Mouse (Mus musculus) cerebellum, adult 9-10 months (tissue): ENCODE measurements around the gene Tm7sf3.

Source experiments
- DNase-seq: peaks from one replicate; pipeline ENCODE4 v3.0.0; 2022

The Tm7sf3 gene

DNA sequence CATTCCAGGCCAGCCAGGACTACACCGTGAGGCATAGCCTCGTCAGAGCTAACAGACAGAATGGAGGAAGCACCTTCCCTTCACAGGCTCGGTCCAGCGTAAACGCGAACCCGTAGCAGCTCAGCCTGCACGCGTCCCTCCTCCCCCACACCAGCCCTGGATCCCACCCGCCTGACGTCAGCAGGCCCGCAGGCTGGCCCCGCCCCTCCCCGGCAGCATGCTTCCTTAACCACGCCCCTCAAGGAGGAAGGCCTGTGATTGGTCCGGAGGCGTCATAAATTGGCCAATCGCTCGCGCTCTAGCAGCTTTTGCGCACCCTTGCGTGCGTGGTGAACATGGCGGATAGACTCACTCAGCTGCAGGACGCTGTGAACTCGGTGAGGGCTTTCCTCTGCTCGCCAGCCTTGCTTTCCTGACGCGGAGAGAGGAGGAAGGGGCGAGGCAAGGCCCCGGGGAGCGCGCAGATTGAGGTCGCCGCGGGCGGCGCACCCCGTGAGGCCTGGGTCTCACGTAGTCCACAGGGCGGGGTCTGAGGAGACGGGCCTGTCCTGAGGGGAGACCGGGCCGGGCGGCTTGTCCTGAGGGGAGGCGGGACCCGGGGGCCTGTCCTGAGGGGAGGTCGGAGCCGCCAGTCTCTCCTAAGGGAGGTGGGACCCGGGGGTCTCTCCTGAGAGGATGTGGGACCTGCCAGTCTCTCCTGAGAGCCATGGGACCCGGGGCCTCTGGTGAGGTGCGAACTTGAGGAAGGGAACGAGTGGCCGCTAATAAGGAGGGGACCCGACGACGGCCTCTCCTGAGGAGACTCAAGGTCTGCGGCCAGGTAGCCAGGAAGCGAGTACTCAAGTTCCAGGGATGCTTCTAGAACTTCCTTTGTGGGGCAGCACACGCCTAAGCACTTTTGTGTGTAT is at the start of gene Tm7sf3, which contains the start of gene Med21:
TSS of gene Tm7sf3 (minus strand) at position 549 of the 908 bp plus-strand sequence.
TSS of gene Med21 (plus strand) at position 272 of the 908 bp plus-strand sequence.
- DNase-seq = peak; percentile 98

DNA sequence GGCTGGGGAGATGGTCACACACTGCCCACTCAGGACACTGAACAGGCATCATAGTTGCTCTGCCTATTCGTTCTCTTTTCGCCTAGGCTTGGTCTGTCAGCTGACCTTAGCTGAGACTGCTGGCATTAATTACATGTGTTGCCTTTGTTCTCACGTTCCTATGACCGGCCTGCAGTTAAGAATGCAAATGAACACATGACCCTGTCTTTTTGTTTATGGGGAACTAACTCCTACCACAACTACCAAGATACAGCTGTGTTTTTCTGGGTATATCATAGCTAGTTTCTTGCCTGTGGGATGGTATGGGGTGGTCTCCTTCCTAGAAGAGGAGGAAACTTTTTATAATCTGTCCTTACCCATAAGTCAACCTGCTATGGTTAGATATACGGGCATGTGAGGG is 46.2 kb upstream of the Tm7sf3 start:
- no peak for DNase-seq

DNA sequence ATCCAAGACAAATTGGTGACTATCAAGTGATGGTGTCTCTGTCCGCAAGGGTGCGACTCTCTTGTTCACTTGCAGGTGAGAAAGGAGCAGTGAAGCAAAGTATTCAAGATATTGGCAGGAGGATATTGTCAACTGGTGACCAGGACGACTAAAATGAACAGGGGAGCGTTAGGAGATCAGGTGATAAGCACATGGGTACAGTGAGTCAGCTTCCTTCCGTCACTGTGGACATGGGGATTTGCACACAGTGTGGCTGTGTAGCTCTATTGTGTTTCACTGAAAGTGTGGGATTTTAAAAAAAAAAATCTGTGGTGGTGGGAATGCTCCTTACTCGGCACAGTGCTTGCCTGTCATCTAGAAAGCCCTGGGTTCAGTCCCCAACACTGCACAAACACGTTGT is 45.4 kb upstream of the Tm7sf3 start:
- DNase-seq = no peak

DNA sequence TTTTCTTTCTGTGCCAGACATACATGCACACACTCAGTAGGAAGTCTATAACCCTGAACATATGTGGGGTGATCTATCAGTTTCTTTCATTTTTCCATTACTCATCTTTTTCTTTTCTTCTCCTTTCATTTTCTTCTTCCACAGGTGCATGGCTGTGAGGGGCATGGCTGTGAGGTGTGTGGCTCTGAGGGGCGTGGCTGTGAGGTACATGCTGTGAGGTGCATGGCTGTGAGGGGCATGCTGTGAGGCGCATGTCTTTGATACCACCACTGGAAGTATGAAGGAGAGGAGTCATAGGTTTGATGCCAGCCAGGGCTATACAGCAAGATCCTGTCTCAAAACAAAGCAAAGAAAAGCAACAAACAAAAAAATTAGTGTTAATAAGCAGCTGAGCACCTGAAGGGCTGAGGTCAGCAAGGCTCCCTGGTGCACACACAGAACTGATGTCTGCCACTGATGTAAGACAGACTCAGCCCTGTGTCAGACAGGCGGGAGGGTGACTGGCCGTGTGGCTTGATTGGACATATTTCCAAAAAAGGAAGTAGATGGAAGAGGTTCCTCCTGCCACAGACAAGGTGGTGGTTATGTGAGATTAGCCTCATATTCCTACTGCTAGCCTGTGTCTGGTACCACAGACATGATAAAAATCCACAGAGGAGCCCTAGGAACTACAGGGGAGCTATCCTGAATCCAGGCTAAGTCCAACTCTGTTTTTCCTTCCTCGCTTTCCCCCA is 44.0 kb upstream of the Tm7sf3 start:
- DNase-seq = no peak

DNA sequence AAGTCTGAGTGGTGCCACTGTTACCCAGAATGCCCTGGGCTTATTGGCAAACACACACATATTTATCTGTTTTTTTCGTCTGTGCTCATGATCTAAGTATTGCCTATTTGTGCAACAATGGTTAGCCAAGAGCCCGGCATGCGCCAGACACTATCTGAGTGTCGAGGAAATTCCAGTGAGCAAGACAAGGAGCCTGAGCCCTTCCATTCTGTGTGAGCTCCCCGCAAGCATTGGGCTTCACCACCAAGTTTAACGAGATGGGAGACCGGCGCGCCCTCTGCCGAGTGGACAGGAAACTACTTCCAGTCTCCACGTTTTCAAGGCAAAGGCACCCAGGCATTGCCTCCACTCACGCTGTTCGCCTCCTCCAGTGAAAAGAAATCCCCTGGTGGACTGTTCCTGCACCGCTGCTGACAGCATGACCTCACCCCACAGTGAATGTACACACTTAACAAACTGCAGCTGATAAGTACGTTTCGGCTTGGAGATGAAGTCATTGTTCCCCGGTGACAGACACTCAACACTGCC is 43.2 kb upstream of the Tm7sf3 start:
- no peak for DNase-seq

DNA sequence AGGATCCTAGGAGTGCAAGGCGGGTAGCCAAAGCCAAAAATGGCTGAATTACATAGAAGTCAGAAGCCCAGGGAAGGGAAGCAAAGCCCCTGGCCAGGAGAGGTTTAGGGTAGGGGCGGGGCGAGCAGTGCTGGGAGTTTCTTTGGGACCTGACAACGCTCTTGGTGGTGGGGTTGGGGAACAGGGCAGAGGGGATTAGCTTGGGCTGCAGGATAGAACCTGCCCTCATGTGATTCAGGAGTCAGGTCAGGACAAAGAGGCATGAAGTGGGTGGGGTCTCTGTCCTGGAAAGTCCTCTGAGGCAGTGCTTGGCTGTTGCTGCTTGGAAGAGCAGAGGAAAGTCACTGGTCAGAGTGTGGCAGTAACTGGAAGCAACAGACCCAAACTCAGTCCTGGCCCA is 41.3 kb upstream of the Tm7sf3 start:
- no peak for DNase-seq

DNA sequence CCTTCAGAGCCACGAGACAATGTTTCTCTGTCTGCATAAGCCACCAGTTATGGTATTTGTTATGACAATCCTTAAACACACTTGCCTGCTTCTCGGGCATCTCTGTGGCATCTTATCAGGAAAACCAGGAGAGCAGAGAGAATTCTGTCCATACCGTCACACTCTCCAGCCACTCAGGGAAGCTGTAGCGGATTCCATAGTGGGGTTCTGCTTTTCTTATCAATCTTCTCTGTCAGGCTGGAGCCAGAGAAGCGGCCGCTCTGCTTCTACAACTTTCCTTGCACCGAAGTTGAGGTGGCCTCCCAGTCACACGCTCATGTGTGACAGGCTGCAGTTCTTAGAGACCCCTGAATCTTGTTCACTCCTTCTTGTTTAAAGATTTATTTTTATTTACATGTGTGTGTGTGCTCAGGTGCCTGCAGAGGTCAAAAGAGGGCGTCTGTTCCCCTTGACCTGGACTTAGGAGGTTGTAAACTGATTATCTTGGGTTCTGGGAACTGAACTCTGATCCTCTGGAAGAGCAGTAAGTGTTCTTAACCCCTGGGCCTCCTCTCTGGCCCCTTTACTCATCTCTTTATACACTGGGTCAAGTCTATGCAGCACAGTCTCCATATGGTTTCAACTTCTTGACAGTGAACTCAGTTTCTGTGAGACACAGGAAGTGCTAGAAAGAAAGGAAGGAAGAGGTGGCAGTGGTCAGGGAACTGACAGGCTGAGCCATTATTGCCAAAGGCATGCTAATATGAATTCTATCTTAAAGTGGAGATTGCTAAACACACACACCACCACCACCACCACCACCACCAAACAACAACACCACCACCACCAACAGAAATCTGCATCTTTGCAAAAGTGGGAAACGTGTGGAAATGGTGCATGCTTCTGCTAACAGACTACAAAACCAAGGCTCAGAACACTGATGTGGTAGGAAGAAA is 35.8 kb upstream of the Tm7sf3 start:
- no peak for DNase-seq

DNA sequence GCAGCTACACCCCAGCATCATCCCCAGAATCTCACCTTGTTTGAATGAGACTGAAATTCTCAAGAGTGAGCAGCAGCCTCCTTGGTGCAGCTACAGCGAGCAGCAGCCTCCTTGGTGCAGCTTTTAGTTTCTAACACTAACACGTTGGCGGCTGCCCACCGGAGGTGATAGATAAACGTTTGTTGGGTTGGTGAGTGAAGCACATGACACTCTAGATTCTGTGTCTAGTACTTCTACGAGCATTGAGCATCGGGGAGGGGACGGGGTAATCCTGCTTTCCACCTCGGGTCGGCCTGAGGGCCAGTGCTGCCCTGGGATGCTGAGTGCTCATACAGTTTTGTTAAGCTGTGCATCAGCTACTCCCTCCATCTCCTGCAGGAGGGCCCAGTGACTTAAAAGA is 34.3 kb upstream of the Tm7sf3 start:
- no peak for DNase-seq

DNA sequence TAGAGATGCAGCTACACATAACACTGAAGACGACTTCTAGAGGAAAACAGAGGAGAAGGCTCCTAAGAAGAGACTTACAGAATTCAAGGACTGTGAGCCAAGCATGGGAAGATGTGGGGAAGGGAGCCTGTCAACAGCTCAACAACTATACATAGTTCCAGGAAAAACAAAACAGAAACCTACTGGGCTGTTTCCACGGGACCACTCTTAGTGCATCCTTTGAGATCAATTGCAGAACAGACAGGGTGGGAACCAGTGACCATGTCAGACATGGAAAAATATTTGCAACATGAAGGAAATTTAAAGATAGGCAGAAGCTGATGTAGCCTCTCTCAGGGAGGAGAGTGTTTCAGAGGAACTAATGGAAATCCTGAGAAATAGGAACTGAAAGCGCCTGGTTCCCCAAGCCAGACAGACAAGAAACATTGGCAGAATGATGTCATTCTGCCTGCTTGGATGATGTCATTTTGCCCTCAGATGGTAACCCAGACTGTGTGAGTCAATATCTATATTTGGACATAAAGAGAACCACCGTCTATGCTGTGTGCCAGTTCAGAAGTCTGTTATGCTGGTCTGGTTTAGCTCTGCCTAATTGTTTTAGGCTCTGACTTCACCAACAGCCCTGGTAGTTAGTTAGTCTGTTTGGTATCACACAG is 32.4 kb upstream of the Tm7sf3 start:
- DNase-seq = no peak

DNA sequence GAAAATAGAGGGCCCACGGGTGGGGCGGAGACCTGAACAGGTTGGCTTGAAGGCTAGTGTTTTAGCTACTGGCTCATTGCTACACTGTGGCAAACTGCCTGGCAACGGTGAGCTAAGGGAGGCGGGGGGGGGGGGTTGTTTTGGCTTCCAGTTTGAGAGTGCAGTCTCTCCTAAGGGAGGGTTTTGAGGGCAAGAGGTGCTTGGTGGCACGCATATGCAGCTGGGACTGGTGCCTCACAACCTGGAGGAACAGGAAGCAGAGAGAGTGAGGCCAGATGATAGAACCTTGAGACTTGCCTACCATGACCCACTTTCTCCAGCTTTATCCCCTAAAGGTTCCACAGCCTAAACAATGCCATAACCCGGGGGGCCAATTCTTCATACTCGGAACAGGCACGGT is 31.8 kb upstream of the Tm7sf3 start:
- DNase-seq = no peak

DNA sequence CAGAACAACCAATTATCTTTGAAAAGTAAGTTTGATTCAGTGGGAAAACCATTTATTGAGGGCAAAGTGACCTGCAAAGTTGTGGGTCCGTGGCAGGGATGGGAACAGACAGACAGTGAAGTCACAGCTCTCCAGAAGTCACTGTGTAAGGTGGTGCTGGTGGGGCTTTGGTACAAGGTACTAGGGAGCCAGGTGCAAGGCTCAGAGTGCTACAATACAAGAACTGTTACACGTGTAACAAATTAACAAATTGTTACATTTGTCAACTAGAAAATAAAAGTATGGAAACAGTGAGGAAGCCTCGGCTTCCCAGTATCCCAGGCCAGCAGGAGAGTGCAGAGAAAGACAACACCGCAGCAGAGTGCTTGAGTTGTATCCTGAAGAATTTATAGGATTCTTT is 31.1 kb upstream of the Tm7sf3 start:
- no peak for DNase-seq

DNA sequence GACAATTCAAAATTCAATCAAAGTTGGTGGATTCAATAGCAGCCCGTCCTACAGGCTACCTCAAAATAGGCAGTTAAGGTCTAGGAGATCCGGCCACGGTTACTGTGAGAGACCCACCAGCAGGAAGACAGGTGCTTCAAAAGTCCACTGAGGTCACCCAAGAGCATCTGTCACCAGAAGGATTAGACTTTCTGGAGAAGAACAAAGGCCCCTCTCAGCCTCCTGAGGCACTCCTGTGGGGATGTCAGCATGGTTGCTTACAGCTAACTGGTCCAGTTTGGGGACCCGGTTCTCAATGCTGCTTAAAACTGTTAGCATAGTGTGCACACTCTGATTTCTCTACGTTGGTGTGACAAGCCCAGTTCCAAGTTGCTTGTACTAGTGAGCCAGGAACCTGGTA is 29.5 kb upstream of the Tm7sf3 start:
- DNase-seq = no peak

DNA sequence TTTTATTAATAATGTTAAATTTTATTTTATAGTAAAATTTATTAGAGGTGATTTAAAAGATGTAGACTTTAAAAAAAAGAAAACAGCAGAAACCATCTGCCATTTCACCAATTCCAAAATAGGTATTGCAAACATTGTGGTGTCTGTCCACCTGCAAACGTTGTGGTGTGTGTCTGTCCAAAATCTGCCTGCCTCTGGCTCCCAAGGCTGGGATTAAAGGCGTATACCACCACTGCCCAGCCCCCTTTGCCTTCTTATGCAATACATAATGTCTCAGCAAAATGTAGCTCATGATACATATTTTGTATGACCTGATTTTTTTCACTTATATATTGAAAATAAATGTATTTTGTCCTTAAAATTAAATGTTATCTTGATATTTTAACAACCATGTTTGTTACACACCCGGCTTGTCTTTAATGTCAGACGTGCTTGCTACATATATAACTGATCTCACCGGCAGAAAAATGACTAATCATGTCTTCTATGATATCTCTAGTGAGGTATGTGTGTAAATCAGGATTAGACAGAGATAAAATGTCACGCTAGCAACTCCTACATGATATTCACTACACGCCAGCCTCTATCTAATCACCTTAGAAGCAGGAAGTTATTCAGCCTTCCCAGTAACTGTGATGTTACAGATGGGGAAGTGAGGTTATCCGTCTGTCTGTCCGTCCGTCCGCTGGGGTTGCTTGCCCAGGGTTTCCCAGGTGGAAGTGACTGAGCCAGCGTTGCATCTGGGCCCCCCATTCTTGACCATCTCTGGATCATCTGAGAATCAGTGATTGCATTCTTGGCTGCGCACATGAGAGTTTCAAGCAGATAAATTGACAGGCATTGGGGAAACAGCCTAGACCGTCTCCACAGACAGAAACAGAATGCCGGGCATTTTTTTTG is 28.6 kb upstream of the Tm7sf3 start:
- no peak for DNase-seq

DNA sequence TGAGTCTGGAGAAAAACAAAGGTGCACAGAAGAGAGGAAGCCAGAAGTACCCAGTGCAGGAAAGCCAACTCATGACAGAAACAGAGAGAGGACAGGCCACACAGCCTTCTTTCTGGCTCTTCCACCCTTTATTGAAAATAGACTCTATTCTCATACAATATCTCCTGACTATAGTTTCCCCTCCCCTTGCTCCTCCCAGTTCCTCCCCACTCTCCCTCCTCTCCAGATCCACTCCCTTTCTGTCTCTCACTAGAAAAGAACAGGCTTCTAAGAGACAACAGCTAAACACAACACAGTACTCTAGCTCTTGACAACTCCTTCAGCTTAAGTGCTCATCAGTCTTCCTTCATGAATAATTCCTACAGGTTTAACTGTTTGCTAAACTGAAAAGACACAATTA is 26.0 kb upstream of the Tm7sf3 start:
- DNase-seq = no peak

DNA sequence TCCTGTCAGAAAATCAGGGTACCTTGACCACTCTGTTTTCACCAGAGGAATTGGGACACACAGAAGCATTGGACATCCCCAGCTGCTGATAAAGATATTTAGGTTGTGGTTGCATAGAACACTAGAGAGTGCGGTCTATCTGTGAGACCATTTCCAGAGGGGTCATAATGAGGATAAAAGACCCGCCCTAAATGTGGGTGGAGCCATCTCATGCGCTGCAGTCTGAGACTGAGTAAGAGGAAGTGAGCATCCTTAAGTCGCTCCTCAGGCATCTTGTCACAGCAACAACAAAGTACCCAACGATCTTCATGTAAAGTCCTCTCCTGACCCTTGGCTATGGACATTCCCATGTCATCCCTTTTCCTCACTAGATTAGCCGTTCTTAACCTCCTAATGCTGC is 24.2 kb upstream of the Tm7sf3 start:
- no peak for DNase-seq

DNA sequence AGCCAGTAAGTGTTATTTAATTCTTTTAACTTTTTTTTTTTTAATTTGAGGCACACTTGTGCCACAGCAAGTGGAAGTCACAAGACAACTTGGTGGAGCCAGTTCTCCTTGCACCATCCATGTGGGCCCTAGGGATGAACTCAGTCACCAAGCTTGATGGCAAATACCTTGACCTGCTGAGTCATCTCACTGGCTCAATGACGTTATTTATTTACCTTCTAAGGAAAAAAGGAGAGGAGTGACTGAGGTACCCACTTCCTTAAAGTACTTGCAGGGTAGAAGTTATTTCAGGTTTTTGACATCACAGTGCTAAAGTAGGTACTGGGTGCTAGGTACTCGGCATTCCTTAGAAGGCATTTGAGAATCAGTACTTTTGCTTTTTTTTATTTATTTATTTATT is 22.8 kb upstream of the Tm7sf3 start:
- DNase-seq = no peak

DNA sequence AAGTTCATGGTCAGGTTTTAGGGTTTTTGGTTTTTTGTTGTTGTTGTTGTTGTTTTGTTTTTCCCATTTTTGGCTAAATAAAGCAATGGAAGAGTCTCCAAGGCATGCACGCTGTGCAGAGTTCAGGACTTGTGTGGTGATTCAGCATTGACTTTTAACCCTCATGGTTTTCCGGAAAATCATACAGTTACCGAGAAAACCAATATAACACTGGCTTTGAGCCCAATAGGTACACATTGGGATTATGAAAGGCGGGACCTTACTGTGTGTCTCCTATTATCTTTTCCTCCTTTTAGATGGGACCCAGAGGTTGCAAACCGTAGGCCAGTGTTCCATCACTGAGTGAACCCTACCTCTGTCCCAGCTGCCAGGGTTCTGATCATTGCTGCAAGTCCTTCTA is 22.3 kb upstream of the Tm7sf3 start:
- no peak for DNase-seq

DNA sequence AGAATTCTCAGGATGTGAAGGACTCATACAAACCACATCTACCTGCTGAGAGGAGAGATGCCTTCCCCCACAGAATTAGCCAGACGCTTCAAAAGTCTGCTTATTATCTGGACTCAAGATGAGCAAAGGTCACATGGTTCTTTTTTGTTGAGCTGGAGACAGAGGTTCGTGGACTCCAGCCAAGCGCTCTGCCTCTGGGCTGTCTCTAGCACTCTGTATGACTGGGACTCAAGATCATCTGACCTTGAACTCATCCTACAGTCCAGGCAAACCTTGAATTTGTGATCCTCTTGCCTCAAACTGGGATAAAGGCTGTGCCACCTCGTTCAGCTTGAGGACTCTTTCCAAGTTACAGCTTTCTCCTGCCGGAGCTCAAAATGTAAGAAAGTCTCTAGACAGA is 21.5 kb upstream of the Tm7sf3 start:
- no peak for DNase-seq

DNA sequence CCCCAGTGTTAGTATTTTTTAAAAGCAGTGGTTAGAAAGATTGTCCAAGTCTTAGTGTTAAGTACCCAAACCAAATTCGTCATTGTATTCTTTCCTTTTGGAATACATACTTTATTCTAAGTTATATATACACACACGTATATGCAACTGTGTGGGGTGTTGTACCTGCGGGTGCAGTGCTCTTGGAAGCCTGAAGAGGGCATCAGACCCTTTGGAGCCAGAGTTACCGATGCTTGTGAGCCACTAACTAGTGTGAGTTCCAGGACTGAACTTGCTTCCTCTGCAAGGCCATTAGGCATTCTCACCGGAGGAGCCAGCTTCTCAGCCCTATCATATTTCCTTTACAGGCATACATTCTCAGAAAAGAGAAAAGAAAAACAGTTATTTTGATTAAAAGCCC is 20.1 kb upstream of the Tm7sf3 start:
- DNase-seq = peak; percentile 13

DNA sequence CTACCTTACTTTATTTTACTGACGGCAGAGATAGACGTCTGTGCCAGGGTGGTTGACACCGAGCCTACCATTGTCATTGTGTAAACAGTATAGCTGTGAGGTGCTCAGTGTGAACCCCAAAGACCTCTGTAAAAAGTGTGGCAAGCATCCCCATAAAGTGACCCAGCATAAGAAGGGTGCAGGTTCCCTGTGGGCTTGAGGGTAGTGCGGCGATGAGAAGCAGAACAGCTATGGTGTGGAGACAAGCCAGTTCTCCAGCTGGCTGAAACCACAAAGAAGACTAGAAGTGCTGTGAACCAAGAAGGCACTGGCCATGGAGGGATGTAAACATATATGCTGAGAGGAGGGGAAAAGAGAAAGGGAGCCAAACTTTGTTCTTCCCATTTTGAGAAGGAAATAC is 19.0 kb upstream of the Tm7sf3 start:
- no peak for DNase-seq

DNA sequence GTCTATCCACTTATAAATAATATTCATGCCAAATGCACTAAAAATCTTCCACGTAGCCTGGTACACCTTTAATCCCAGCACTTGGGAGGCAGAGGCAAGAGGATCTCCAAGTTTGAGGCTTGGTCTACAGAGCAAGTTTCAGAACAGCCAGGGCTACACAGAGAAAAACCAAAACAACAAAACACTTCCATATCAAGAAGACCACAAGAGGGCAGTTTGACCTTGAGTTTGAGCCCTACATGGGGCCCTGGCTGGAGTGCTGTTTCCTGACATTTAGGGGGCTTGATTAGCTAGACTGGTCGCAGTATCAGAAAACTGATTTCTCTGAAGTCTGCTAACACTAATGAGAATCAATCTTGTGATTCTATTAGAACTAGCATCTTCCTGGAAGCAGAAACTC is 18.0 kb upstream of the Tm7sf3 start:
- no peak for DNase-seq
